Mouse (Mus musculus) liver, embryonic 11.5 days (tissue): ENCODE results near the gene Zfand4. TPM values are rescaled to one million over a fixed set of nuclear protein-coding genes. Genes with fewer than 3 reads are reported as not detected.

Experiments used
- ATAC-seq: fragments of 200-750 bp; cut with Nextera tagmentation; replicated peaks from 2 replicates; pipeline ENCODE4 v1.8.0; 2017; ENCODE audit warnings: moderate number of reproducible peaks, mild to moderate bottlenecking, moderate TSS enrichment, moderate library complexity; ENCODE audit not compliant: low FRiP score
- DNase-seq: peaks from one replicate; pipeline ENCODE4 v3.0.0-alpha.2; 2017; ENCODE audit warnings: low spot score
- H3K27ac ChIP-seq: fragments of 300-500 bp; sonication (generic); 2 replicates; pipeline ENCODE4 v1.5.1; 2014; ENCODE audit warnings: mild to moderate bottlenecking, low read depth, low read length, control low read depth
- H3K27me3 ChIP-seq: fragments of 300-500 bp; sonication (generic); replicated peaks from 2 replicates; pipeline ENCODE4 v1.6.1; 2014; ENCODE audit warnings: low read length, mixed read lengths; ENCODE audit not compliant: control insufficient read depth, insufficient read depth
- H3K36me3 ChIP-seq: fragments of 300-500 bp; sonication (generic); 2 replicates; pipeline ENCODE4 v1.6.1; 2014; ENCODE audit warnings: mild to moderate bottlenecking, low read length, moderate library complexity, mixed read lengths; ENCODE audit not compliant: control insufficient read depth, insufficient read depth
- H3K4me1 ChIP-seq: fragments of 300-500 bp; sonication (generic); replicated peaks from 2 replicates; pipeline ENCODE4 v1.6.1; 2014; ENCODE audit warnings: low read length, mixed read lengths; ENCODE audit not compliant: control insufficient read depth, insufficient read depth
- H3K4me2 ChIP-seq: fragments of 300-500 bp; sonication (generic); 2 replicates; pipeline ENCODE4 v1.6.1; 2014; ENCODE audit warnings: mild to moderate bottlenecking, control low read depth, moderate library complexity
- H3K4me3 ChIP-seq: fragments of 300-500 bp; sonication (generic); 2 replicates; pipeline ENCODE4 v1.5.1; 2014; ENCODE audit warnings: low read depth, low read length, control low read depth
- H3K9ac ChIP-seq: fragments of 300-500 bp; sonication (generic); 2 replicates; pipeline ENCODE4 v1.6.1; 2014; ENCODE audit warnings: low read depth, low read length, control low read depth
- H3K9me3 ChIP-seq: fragments of 300-500 bp; sonication (generic); 2 replicates; pipeline ENCODE4 v1.6.1; 2016; ENCODE audit warnings: low read length, inconsistent platforms, mixed read lengths; ENCODE audit not compliant: control insufficient read depth
- WGBS: fragments of 180-500 bp; shearing (Covaris S2); extraction: QIAGEN DNeasy Blood & Tissue Kit; methylation state at CpG from one replicate; pipeline ENCODE4 v1.1.7; 2014; 5-methylcytosine and 5-hydroxymethylcytosine counted together
- polyA plus RNA-seq: library from polyadenylated mRNA; unstranded; fragments of >200 nt; fragmentation: Nextera tagmentation; extraction: Ambion mirVana; gene quantifications from 2 replicates; pipeline ENCODE4 v1.2.1, GENCODE M21; 2014

The Zfand4 gene
- polyA plus RNA-seq, 1 experiment from 2014 or later = 7.3 TPM

DNA sequence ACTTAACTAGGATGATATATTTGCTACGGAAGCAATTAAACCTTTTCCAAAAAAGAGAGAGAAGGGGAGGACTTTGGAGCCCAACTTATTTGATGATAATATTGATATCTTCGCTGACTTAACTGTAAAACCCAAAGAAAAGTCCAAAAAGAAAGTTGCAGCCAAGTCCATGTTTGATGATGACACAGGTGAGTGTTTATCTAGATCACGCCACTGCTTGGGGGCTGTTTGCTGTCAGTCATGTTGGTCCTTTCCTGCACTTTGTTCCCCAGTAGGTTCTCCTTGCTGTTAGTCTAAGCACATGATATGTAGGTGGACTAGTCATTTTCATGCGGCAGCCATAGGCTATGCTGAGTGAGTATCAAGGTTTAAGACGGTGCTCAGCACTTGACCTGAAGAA, 3.5 kb upstream of the Zfand4 start:
- Histone ChIP-seq H3K9ac (no peak overlapping the region), H3K27me3 (no peaks in the 10 kb centered on the region), H3K4me1 (no peaks in the 10 kb centered on the region; the same call in none of the 2 replicates), H3K36me3 (no peaks in the 10 kb centered on the region; the same call in 1 of the 2 replicates), H3K4me2 (no peak overlapping the region), H3K27ac (no peak overlapping the region), H3K9me3 (no peaks in the 10 kb centered on the region), H3K4me3 (no peak overlapping the region)
- no peak for DNase-seq
- no peak for ATAC-seq
- WGBS = 88% methylated on average over 5 of the region's 5 CpGs

DNA sequence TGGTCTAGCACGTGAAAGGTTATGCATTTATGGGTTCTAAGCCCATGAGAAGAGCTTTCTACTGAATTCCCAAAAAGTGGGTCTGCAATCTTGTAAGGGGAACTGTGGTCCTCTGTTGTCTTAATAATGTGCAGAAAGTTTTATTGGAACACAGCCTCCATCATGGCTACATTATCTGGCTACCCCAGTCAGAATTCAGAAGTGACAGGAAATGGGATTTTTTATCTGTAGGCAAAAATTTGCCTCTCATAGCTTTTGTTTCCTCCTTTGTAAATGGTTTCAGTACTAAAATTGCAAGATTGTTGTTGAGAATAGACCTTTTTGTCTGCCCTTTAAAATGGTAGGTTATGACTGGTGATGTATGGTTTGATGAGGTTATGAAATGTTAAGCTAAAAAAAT, 1.2 kb upstream of the Zfand4 start:
- Histone ChIP-seq H3K27me3 (no peaks in the 10 kb centered on the region), H3K27ac (no peak overlapping the region), H3K4me2 (no peak overlapping the region), H3K9me3 (no peaks in the 10 kb centered on the region), H3K4me3 (no peak overlapping the region; the same call in 1 of the 2 replicates), H3K9ac (no peak overlapping the region), H3K4me1 (peaks cover 10% of the 10 kb centered on the region), H3K36me3 (no peaks in the 10 kb centered on the region; the same call in 1 of the 2 replicates)
- DNase-seq = no peak
- no peak for ATAC-seq
- WGBS = 83% methylated on average over 1 of the region's 1 CpGs

DNA sequence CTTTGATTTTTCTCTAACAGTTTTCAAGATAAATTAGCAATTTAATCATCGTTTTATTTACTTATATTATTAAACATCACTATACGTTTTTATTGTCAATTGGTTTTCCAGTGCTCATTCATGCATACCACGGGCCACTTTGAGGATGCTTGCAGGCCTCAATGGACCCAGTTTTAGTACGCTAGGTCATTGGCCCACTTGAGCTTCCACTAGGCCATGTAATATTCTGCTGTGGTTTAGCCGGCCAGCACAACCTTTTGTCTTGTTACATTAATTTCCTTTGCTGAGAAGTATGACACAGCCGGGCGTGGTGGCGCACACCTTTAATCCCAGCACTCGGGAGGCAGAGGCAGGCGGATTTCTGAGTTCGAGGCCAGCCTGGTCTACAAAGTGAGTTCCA, 814 bp downstream of the Zfand4 start:
- Histone ChIP-seq H3K9ac (0 out of 2 replicates have a peak overlapping the region, but pooled peaks have one; percentile 7), H3K4me3 (peak overlapping the region; percentile 81), H3K4me1 (peaks cover 10% of the 10 kb centered on the region), H3K36me3 (no peaks in the 10 kb centered on the region; the same call in 1 of the 2 replicates), H3K9me3 (no peaks in the 10 kb centered on the region), H3K27me3 (no peaks in the 10 kb centered on the region), H3K27ac (no peak overlapping the region), H3K4me2 (peak overlapping the region; percentile 90)
- WGBS = 71% methylated on average over 11 of the region's 11 CpGs
- DNase-seq = no peak
- ATAC-seq = no peak

- Histone ChIP-seq H3K4me1 (peaks cover 10% of the 10 kb centered on the region), H3K9ac (no peak overlapping the region), H3K4me3 (no peak overlapping the region), H3K27me3 (no peaks in the 10 kb centered on the region), H3K36me3 (no peaks in the 10 kb centered on the region; the same call in 1 of the 2 replicates), H3K4me2 (peak overlapping the region; percentile 90), H3K9me3 (no peaks in the 10 kb centered on the region), H3K27ac (peak overlapping the region; percentile 64; the same call in 1 of the 2 replicates)
- DNase-seq (no peak), ATAC-seq (no peak)
- WGBS = 72% methylated on average over 4 of the region's 4 CpGs
These were observed 1.6 kb downstream of the Zfand4 start for GRCm38 (mm10) chr6:116265603-116266002.

DNA sequence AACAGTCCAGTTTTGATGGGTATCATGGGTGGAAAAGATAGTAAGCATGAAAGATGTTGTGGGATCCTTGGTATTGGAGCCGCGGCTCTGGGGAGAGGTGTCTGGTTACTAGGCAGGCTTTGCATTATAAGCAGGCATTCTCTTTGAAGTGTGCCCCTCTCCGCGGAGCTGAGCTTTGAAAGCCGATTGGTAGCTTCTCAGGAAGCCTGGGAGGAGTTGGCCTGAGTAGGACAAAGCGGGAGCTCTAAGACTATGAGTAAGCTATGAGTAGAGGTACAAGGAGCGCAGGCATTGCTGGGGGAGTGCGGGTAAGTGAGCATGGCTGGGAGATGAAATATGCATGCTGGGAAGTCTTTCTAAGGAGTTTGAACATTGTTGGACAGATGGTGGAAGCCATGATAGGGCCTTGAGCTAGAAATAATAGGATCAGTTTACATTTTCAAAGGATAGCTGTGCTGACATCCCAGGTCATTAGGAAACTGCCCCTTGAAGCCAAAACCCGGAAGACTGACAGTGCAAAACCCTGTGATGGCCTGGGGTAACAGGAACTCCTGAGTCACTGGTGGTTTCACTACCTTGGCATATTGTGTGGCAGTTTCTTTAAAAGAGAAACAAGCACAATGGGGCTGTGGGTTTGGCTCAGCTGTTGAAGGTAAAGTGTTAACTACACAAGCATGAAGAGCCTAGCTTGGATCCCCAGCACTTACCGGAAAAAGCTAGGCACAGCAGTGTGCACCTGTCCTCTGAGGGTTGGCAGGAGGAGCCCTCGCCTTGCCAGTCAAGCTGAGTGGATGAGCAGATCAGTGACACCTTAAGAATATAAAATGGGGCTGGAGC, 2.5 kb downstream of the Zfand4 start:
- Histone ChIP-seq H3K27me3 (no peaks in the 10 kb centered on the region), H3K4me2 (peak overlapping the region; percentile 90), H3K9ac (peak overlapping the region; percentile 48), H3K4me3 (peak overlapping the region; percentile 29), H3K36me3 (no peaks in the 10 kb centered on the region), H3K27ac (peak overlapping the region; percentile 64), H3K4me1 (peaks cover 10% of the 10 kb centered on the region), H3K9me3 (no peaks in the 10 kb centered on the region)
- WGBS = 28% methylated on average over 11 of the region's 11 CpGs
- no peak; the same call in 1 of the 2 replicates for ATAC-seq
- DNase-seq = peak; percentile 38

DNA sequence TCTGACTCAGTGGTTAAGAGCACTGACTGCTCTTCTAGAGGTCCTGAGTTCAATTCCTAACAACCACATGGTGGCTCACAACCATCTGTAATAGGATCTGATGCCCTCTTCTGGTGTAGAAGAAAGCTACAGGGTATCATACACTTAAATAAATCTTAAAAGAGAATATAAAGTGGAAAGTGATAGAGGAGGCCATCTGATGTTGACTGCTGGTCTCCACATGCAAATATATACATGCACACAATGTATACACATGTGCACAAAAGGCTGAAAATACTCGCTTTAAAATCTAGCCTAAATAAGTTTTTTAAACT, 3.0 kb downstream of the Zfand4 start:
- WGBS = 88% methylated on average over 1 of the region's 1 CpGs
- H3K4me1 ChIP-seq = peaks cover 10% of the 10 kb centered on the region
- no peaks in the 10 kb centered on the region for H3K27me3 ChIP-seq
- H3K4me3 ChIP-seq = no peak overlapping the region
- H3K9ac ChIP-seq = peak overlapping the region; percentile 48; the same call in 1 of the 2 replicates
- ATAC-seq (no peak), DNase-seq (no peak)
- no peaks in the 10 kb centered on the region for H3K36me3 ChIP-seq
- H3K27ac ChIP-seq = no peak overlapping the region
- H3K9me3 ChIP-seq = no peaks in the 10 kb centered on the region
- H3K4me2 ChIP-seq = no peak overlapping the region; the same call in 1 of the 2 replicates

DNA sequence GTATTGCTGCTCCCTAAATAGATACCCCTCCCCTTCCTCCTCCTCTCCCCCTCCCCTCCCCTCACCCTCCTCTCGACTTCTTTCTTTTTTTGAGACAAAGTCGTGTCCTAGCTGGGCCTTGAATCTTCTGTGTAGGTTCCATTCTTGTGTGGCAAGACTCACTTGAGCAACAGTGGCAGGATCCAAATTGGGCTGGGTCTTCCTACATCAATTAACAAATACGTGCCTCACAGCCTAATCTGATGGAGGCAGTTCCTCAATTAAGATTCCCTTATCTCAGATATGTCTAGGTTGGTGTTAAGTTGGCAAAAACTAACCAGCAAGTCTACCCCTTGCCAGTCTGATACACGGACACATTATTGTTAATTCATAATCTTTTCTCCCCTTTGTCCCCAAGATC, 11.7 kb downstream of the Zfand4 start:
- Histone ChIP-seq H3K4me3 (no peak overlapping the region), H3K9ac (no peak overlapping the region), H3K4me2 (no peak overlapping the region), H3K36me3 (peaks cover 2% of the 10 kb centered on the region; the same call in 1 of the 2 replicates), H3K4me1 (peaks cover 8% of the 10 kb centered on the region; the same call in 1 of the 2 replicates), H3K27me3 (no peaks in the 10 kb centered on the region), H3K9me3 (no peaks in the 10 kb centered on the region), H3K27ac (no peak overlapping the region)
- WGBS = 60% methylated on average over 4 of the region's 4 CpGs
- ATAC-seq (no peak), DNase-seq (no peak)

DNA sequence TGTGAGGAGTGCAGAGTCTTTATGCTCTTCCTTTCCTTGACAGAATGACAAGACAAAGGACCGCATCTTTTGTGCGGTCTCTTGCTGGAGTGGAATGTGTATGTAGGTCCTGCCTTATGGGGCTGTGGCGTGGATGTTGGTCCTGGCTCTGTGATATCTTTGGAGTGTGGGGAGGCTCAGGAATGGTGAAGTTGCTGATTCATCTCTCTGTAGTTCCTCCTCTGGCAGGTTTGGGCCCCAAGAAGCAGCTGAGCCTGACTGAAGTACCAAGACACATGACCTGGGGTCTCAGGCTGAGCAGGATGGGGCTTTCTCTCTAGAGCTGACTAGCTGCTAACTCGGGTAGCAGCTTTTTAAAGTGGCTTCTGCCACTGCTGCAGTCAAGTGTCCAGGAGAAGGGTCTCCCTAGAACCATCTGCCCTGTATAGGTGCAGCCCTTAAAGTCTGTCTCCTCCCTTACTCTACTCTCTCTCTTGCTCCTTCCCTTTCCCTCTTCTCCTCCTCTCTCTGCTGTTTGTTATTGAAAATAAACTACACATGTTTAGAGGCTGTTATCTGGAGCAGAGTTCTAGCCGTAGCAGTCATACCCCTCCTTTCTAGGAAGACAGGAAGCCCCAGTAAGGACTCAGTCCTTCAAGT, 14.8 kb downstream of the Zfand4 start:
- Histone ChIP-seq H3K9me3 (no peaks in the 10 kb centered on the region), H3K4me3 (no peak overlapping the region), H3K27ac (no peak overlapping the region), H3K4me2 (no peak overlapping the region), H3K4me1 (peaks cover 8% of the 10 kb centered on the region; the same call in 1 of the 2 replicates), H3K9ac (no peak overlapping the region), H3K36me3 (peaks cover 2% of the 10 kb centered on the region; the same call in 1 of the 2 replicates), H3K27me3 (no peaks in the 10 kb centered on the region)
- ATAC-seq (0 out of 2 replicates have a peak, but pooled peaks have one; percentile 43), DNase-seq (no peak)
- 62% methylated on average over 5 of the region's 5 CpGs for WGBS
